Mouse (Mus musculus): ENCODE data around the gene Cct7. TPM values are rescaled to one million over a fixed set of nuclear protein-coding genes. Genes with fewer than 3 reads are reported as not detected.

Cct7 gene
- polyA plus RNA-seq, 1 experiment from 2014 or later: 506 TPM

GRCm38 (mm10) chr6:85512577-85513530 is 61.5 kb downstream of the Cct7 start:
- DNase-seq (no peak), ATAC-seq (ENCODE audit: insufficient read depth) (peak; percentile 55)
- Histone ChIP-seq H3K9ac (no peak overlapping the region), H3K36me3 (ENCODE audit: insufficient read depth) (no peaks in the 10 kb centered on the region), H3K9me3 (ENCODE audit: low read depth, low read length) (no peaks in the 10 kb centered on the region), H3K27me3 (ENCODE audit: insufficient read depth, low read length) (peaks cover 75% of the 10 kb centered on the region), H3K4me2 (peak overlapping the region; percentile 74), H3K4me3 (ENCODE audit: low read depth, low read length) (peak overlapping the region; percentile 40), H3K4me1 (ENCODE audit: insufficient read depth) (no peaks in the 10 kb centered on the region), H3K27ac (ENCODE audit: low read depth) (no peak overlapping the region)
- under 1% methylated on average over 70 of the region's 90 CpGs for WGBS
- no peak for TF ChIP-seq CTCF (IDR thresholded peaks at IDR 0.05; ENCODE audit: low read depth)

- peak; percentile 69 for DNase-seq
- TF ChIP-seq CTCF (IDR thresholded peaks at IDR 0.05; ENCODE audit: low read depth): no peak
- no peaks in the 10 kb centered on the region for H3K9me3 ChIP-seq (ENCODE audit: low read depth, low read length)
- no peaks in the 10 kb centered on the region for H3K4me1 ChIP-seq (ENCODE audit: insufficient read depth)
- WGBS: under 1% methylated on average over 34 of the region's 38 CpGs
- H3K4me2 ChIP-seq: peak within 1 kb of the TSS; percentile 74
- no peak within 1 kb of the TSS for H3K9ac ChIP-seq
- ATAC-seq (ENCODE audit: insufficient read depth): peak; percentile 77
- peaks cover 74% of the 10 kb centered on the region for H3K27me3 ChIP-seq (ENCODE audit: insufficient read depth, low read length)
- H3K4me3 ChIP-seq (ENCODE audit: low read depth, low read length): peak within 1 kb of the TSS; percentile 40
- H3K27ac ChIP-seq (ENCODE audit: low read depth): no peak within 1 kb of the TSS
- no peaks in the 10 kb centered on the region for H3K36me3 ChIP-seq (ENCODE audit: insufficient read depth)
Measured at GRCm38 (mm10) chr6:85513531-85513910, 62.2 kb downstream of the Cct7 start, which contains the start of gene Egr4. Gene Egr4, minus strand, starts transcription at chr6:85513589.

- no peaks in the 10 kb centered on the region for H3K4me1 ChIP-seq (ENCODE audit: insufficient read depth)
- H3K4me2 ChIP-seq: no peak overlapping the region
- WGBS: 74% methylated on average over 4 of the region's 4 CpGs
- no peak for TF ChIP-seq CTCF (IDR thresholded peaks at IDR 0.05; ENCODE audit: low read depth)
- no peak overlapping the region for H3K9ac ChIP-seq
- ATAC-seq (ENCODE audit: insufficient read depth): no peak
- H3K9me3 ChIP-seq (ENCODE audit: low read depth, low read length): no peaks in the 10 kb centered on the region
- no peak overlapping the region for H3K27ac ChIP-seq (ENCODE audit: low read depth)
- no peak overlapping the region for H3K4me3 ChIP-seq (ENCODE audit: low read depth, low read length)
- H3K27me3 ChIP-seq (ENCODE audit: insufficient read depth, low read length): peaks cover 57% of the 10 kb centered on the region
- H3K36me3 ChIP-seq (ENCODE audit: insufficient read depth): no peaks in the 10 kb centered on the region
- DNase-seq: no peak
Measured at GRCm38 (mm10) chr6:85515941-85516340, 64.6 kb downstream of the Cct7 start.

Other genes with a start within 250 kb of the Cct7 start
- 5.9 and 8.3 TPM in 2 replicates for gene Sfxn5, start 118.1 kb upstream of the Cct7 start, polyA plus RNA-seq (2014; fragmentation: Nextera tagmentation; extraction: Ambion mirVana)
- 10.1 and 10.6 TPM in 2 replicates for gene Rab11fip5, start 76.9 kb upstream of the Cct7 start, polyA plus RNA-seq (2014; fragmentation: Nextera tagmentation; extraction: Ambion mirVana)
- 0.19 and 0.37 TPM in 2 replicates for gene Noto, start 27.6 kb upstream of the Cct7 start, polyA plus RNA-seq (2014; fragmentation: Nextera tagmentation; extraction: Ambion mirVana)
- gene Smyd5, start 19.5 kb upstream of the Cct7 start, polyA plus RNA-seq (2014; fragmentation: Nextera tagmentation; extraction: Ambion mirVana): 67.3 and 68.3 TPM in 2 replicates
- 26.5 and 27.3 TPM in 2 replicates for gene Pradc1, start 456 bp downstream of the Cct7 start, polyA plus RNA-seq (2014; fragmentation: Nextera tagmentation; extraction: Ambion mirVana)
- 0.15 and 0.29 TPM in 2 replicates for gene Fbxo41, start 51.5 kb downstream of the Cct7 start, polyA plus RNA-seq (2014; fragmentation: Nextera tagmentation; extraction: Ambion mirVana)
- gene Egr4, start 62.1 kb downstream of the Cct7 start, polyA plus RNA-seq (2014; fragmentation: Nextera tagmentation; extraction: Ambion mirVana): not detected in 2 replicates
- gene Alms1, start 136.0 kb downstream of the Cct7 start, polyA plus RNA-seq (2014; fragmentation: Nextera tagmentation; extraction: Ambion mirVana): 7.1 and 7.8 TPM in 2 replicates